Mouse (Mus musculus) heart, adult 2 months (tissue): Measurements from ENCODE around the gene Pofut2.

Experiments used
- CTCF ChIP-seq: fragments of 200-600 bp; IDR thresholded peaks from 2 replicates; pipeline ENCODE4 v1.8.1; 2022; ENCODE audit warnings: antibody characterized with exemption, mild to moderate bottlenecking, moderate library complexity
- POLR2A ChIP-seq: fragments of 200-500 bp; IDR thresholded peaks from 2 replicates; pipeline ENCODE4 v1.6.1; 2011; ENCODE audit warnings: mild to moderate bottlenecking, low read depth, low read length, control low read depth; ENCODE audit not compliant: insufficient read depth

- TF ChIP-seq CTCF (no peak), POLR2A (no peak)
Observed at GRCm38 (mm10) chr10:77314711-77315266, 55.8 kb downstream of the Pofut2 start.
